Comparison of ENCODE assay signal across 9 mouse cellular contexts in genomic region chr8:12996831-12997275, GRCm38 (mm10). TPM values are rescaled to one million over a fixed set of nuclear protein-coding genes. Genes with fewer than 3 reads are reported as not detected.
DNase-seq lines count a peak whose midpoint lies in the region; ATAC-seq lines count a peak whose summit lies in the region.
"Had no signal": no experiment of that assay in that cellular context is flagged by ENCODE, and none has a peak within 500 bp of the region (broad histone marks: within the 10 kb centered on the region; RNA-seq: fewer than 3 reads in every experiment).

No protein-coding gene starts in this region.

- WGBS in embryonic facial prominence, embryonic 14.5 days: 36% methylated on average over 8 of the region's 8 CpGs
- WGBS in heart, embryonic 16.5 days: 27% methylated on average over 8 of the region's 8 CpGs
- 78% methylated on average over 8 of the region's 8 CpGs for WGBS in midbrain, embryonic 14.5 days

- ATAC-seq in embryonic facial prominence, embryonic 14.5 days (ENCODE audit: low read depth): peak; percentile 84
- peak; percentile 47 for ATAC-seq in heart, embryonic 16.5 days (replicated peaks; ENCODE audit: extremely low read depth, insufficient read depth, low FRiP score)
- no peak for ATAC-seq in midbrain, embryonic 14.5 days (ENCODE audit: low FRiP score, low TSS enrichment)
- no peak for ATAC-seq in granulocyte monocyte progenitor cell, adult 5-6 weeks (replicated peaks; ENCODE audit: poor library complexity, severe bottlenecking)

- no peak overlapping the region for H3K4me3 ChIP-seq in embryonic facial prominence, embryonic 14.5 days (ENCODE audit: low read depth, low read length)
- no peak overlapping the region for H3K4me3 ChIP-seq in heart, embryonic 16.5 days (ENCODE audit: low read length)
- no peak overlapping the region for H3K4me3 ChIP-seq in midbrain, embryonic 14.5 days (replicated peaks; ENCODE audit: low read depth, low read length)
- H3K4me3 ChIP-seq: forebrain, embryonic 12.5 days had no signal

- H3K36me3 ChIP-seq in embryonic facial prominence, embryonic 14.5 days (ENCODE audit: control insufficient read depth, insufficient read depth, low read length): peaks cover 26% of the 10 kb centered on the region; the same call in 1 of the 2 replicates
- no peaks in the 10 kb centered on the region for H3K36me3 ChIP-seq in heart, embryonic 16.5 days (ENCODE audit: control insufficient read depth, insufficient read depth)
- peaks cover 98% of the 10 kb centered on the region for H3K36me3 ChIP-seq in midbrain, embryonic 14.5 days (ENCODE audit: control insufficient read depth, insufficient read depth, low read length)

- H3K4me1 ChIP-seq in embryonic facial prominence, embryonic 14.5 days (ENCODE audit: control insufficient read depth, insufficient read depth, low read length): peaks cover 25% of the 10 kb centered on the region
- H3K4me1 ChIP-seq in heart, embryonic 16.5 days (ENCODE audit: control insufficient read depth, insufficient read depth, low read length): peaks cover 19% of the 10 kb centered on the region
- no peaks in the 10 kb centered on the region for H3K4me1 ChIP-seq in midbrain, embryonic 14.5 days (ENCODE audit: control insufficient read depth, insufficient read depth, low read length)
- H3K4me1 ChIP-seq: forebrain, embryonic 12.5 days had no signal

- 0 out of 2 replicates have a peak overlapping the region, but pooled peaks have one; percentile 34 for H3K9ac ChIP-seq in embryonic facial prominence, embryonic 14.5 days (ENCODE audit: low read depth, low read length)
- peak overlapping the region; percentile 21; the same call in 1 of the 2 replicates for H3K9ac ChIP-seq in heart, embryonic 16.5 days (ENCODE audit: low read length)
- no peak overlapping the region for H3K9ac ChIP-seq in midbrain, embryonic 14.5 days (replicated peaks; ENCODE audit: low read length)
- H3K9ac ChIP-seq: forebrain, embryonic 12.5 days had no signal

- peak overlapping the region; percentile 63 for H3K27ac ChIP-seq in embryonic facial prominence, embryonic 14.5 days (replicated peaks; ENCODE audit: low read depth, low read length)
- peak overlapping the region; percentile 37 for H3K27ac ChIP-seq in heart, embryonic 16.5 days (ENCODE audit: low read length)
- no peak overlapping the region for H3K27ac ChIP-seq in midbrain, embryonic 14.5 days (replicated peaks; ENCODE audit: low read depth, low read length)
- H3K27ac ChIP-seq: forebrain, embryonic 12.5 days had no signal

- H3K4me2 ChIP-seq in embryonic facial prominence, embryonic 14.5 days (ENCODE audit: low read depth, low read length): no peak overlapping the region
- no peak overlapping the region for H3K4me2 ChIP-seq in heart, embryonic 16.5 days (ENCODE audit: low read depth, low read length)
- no peak overlapping the region for H3K4me2 ChIP-seq in midbrain, embryonic 14.5 days (ENCODE audit: low read length)
- H3K4me2 ChIP-seq: forebrain, embryonic 12.5 days had no signal

- peak; percentile 32 for DNase-seq in embryo, embryonic 10 days (ENCODE audit: low spot score)
- peak; percentile 78 for DNase-seq in embryonic facial prominence, embryonic 14.5 days (ENCODE audit: low spot score)
- peak; percentile 37 for DNase-seq in lung, postnatal 14 days
- DNase-seq in midbrain, embryonic 14.5 days: no peak
- no peak for DNase-seq in layer of hippocampus, adult 8-10 months (ENCODE audit: low spot score in 2 of 2)
- DNase-seq: kidney, adult 9 months had no signal

- H3K9me3 ChIP-seq in embryonic facial prominence, embryonic 14.5 days (ENCODE audit: control insufficient read depth, low read length): no peaks in the 10 kb centered on the region
- H3K9me3 ChIP-seq in heart, embryonic 16.5 days (replicated peaks; ENCODE audit: control insufficient read depth, low read length): no peaks in the 10 kb centered on the region
- no peaks in the 10 kb centered on the region for H3K9me3 ChIP-seq in midbrain, embryonic 14.5 days (ENCODE audit: control insufficient read depth, low read length)
- H3K9me3 ChIP-seq: forebrain, embryonic 12.5 days had no signal

- no peaks in the 10 kb centered on the region for H3K27me3 ChIP-seq in embryonic facial prominence, embryonic 14.5 days (replicated peaks; ENCODE audit: control insufficient read depth, insufficient read depth, low read length)
- H3K27me3 ChIP-seq in heart, embryonic 16.5 days (ENCODE audit: control insufficient read depth, insufficient read depth, low read length): no peaks in the 10 kb centered on the region
- no peaks in the 10 kb centered on the region for H3K27me3 ChIP-seq in midbrain, embryonic 14.5 days (ENCODE audit: control insufficient read depth, insufficient read depth, low read length)
- H3K27me3 ChIP-seq: forebrain, embryonic 12.5 days had no signal

RNA-seq across cellular contexts. Expression of gene F7, which starts 29.0 kb away (rescaled TPM):
- not detected in 2 replicates for polyA plus RNA-seq in embryonic facial prominence, embryonic 14.5 days (2014; fragmentation: Nextera tagmentation; extraction: Ambion mirVana)
- polyA plus RNA-seq in heart, embryonic 16.5 days (2015; fragmentation: Nextera tagmentation; extraction: Ambion mirVana): not detected in 2 replicates
- polyA plus RNA-seq in midbrain, embryonic 14.5 days (2014; fragmentation: Nextera tagmentation; extraction: Ambion mirVana): not detected in 2 replicates
- 1.3 TPM in 1 of 2 replicates, not detected in the other for total RNA-seq in granulocyte monocyte progenitor cell, adult 5-6 weeks (2014; fragmentation: Nextera tagmentation)
- 0.46 and 1.0 TPM in 2 replicates for total RNA-seq in granulocyte monocyte progenitor cell, adult 5-6 weeks (2017)
- total RNA-seq in layer of hippocampus, adult 8-10 months (2022): not detected

RNA-seq across cellular contexts. Expression of gene F10, which starts 40.3 kb away (rescaled TPM):
- polyA plus RNA-seq in embryonic facial prominence, embryonic 14.5 days (2014; fragmentation: Nextera tagmentation; extraction: Ambion mirVana): 0.38 and 0.48 TPM in 2 replicates
- polyA plus RNA-seq in heart, embryonic 16.5 days (2015; fragmentation: Nextera tagmentation; extraction: Ambion mirVana): 1.2 and 1.6 TPM in 2 replicates
- 0.29 TPM in 1 of 2 replicates, not detected in the other for polyA plus RNA-seq in midbrain, embryonic 14.5 days (2014; fragmentation: Nextera tagmentation; extraction: Ambion mirVana)
- total RNA-seq in granulocyte monocyte progenitor cell, adult 5-6 weeks (2014; fragmentation: Nextera tagmentation): 27.7 and 33.4 TPM in 2 replicates
- total RNA-seq in granulocyte monocyte progenitor cell, adult 5-6 weeks (2017): 21.3 and 23.1 TPM in 2 replicates
- not detected for total RNA-seq in layer of hippocampus, adult 8-10 months (2022)

Comparison
In these comparisons a context has a peak if more than half of its experiments do, and no peak if none do; other contexts are left out.
1. DNase-seq: peak in embryo, embryonic 10 days (single experiment), embryonic facial prominence, embryonic 14.5 days (single experiment) and lung, postnatal 14 days (single experiment); none in midbrain, embryonic 14.5 days (single experiment) and layer of hippocampus, adult 8-10 months (0 of 2).
2. ATAC-seq: peak in embryonic facial prominence, embryonic 14.5 days (single experiment) and heart, embryonic 16.5 days (single experiment); none in midbrain, embryonic 14.5 days (single experiment) and granulocyte monocyte progenitor cell, adult 5-6 weeks (single experiment).